In the genomic region with DNA sequence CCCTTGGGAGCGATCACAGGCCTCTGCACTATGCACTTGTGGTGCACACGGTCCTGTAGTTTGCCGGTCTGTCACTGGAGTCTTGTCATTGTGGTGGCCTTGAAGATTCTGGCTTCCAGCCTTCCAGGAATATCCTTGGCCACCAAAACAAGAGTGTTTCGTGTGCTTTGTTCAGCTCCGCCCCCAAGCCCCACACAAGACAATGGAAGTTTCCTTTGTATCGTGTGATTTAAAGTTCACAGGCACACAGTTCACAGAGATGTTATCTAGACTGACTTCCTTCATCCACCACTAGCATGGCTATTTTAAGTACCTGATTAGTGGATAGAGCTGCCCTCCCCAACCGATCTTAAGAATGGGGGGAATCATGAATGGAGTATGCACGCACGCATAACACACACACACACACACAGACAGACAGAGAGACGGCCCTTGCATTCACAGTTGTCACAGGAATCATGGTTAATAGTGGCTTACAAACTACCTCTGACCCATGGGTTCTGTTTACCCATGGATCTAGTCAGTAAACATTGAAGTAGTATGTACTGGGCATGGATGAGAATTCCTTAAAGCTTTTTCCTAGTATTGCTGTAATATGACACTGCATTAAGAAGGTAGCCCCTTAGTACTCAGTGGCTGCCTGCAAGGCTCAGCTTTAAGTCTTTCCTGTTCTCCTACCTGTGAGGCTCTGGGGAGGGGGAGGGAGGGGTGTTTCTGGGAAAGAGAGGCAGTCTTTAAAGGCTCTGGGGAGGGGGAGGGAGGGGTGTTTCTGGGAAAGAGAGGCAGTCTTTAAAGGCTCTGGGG, we compare ENCODE assay signal across 10 mouse cellular contexts.
DNase-seq lines count a peak whose midpoint lies in the region; ATAC-seq lines count a peak whose summit lies in the region.
"Had no signal": no experiment of that assay in that cellular context is flagged by ENCODE, and none has a peak within 500 bp of the region (broad histone marks: within the 10 kb centered on the region; RNA-seq: fewer than 3 reads in every experiment).

No protein-coding gene starts in this region.

- peak; percentile 26 to 33 for DNase-seq in heart, postnatal 10 days
- DNase-seq in kidney, postnatal 36 days: peak; percentile 68
- no peak for DNase-seq in layer of hippocampus, postnatal 10 days (ENCODE audit: low spot score in 2 of 2)
- no peak for DNase-seq in forebrain, embryonic 14.5 days (ENCODE audit: low spot score)
- DNase-seq in cerebellum, postnatal 14 days: no peak
- DNase-seq: gastrocnemius, postnatal 25 days had no signal

- H3K4me2 ChIP-seq in stomach, embryonic 16.5 days (ENCODE audit: low read depth, low read length): no peak overlapping the region
- no peak overlapping the region for H3K4me2 ChIP-seq in forebrain, embryonic 14.5 days (ENCODE audit: low read length)

- peaks cover 2% of the 10 kb centered on the region for H3K36me3 ChIP-seq in megakaryocyte, embryonic 14.5 days (replicated peaks; ENCODE audit: low read length)
- no peaks in the 10 kb centered on the region for H3K36me3 ChIP-seq in stomach, embryonic 16.5 days (ENCODE audit: control insufficient read depth, insufficient read depth, low read length)
- no peaks in the 10 kb centered on the region for H3K36me3 ChIP-seq in forebrain, embryonic 14.5 days (ENCODE audit: control insufficient read depth, insufficient read depth, low read length)

- ATAC-seq in megakaryocyte, adult 5-6 weeks (ENCODE audit: poor library complexity, severe bottlenecking): no peak
- ATAC-seq in stomach, embryonic 16.5 days (ENCODE audit: insufficient read depth, low FRiP score): peak; percentile 77
- ATAC-seq in forebrain, embryonic 14.5 days: no peak

- no peak overlapping the region for H3K9ac ChIP-seq in stomach, embryonic 16.5 days (ENCODE audit: low read length)
- H3K9ac ChIP-seq in forebrain, embryonic 14.5 days (ENCODE audit: low read length): no peak overlapping the region

- peak overlapping the region; percentile 77 for H3K4me3 ChIP-seq in megakaryocyte, embryonic 14.5 days (replicated peaks)
- H3K4me3 ChIP-seq in stomach, embryonic 16.5 days (replicated peaks; ENCODE audit: low read length): no peak overlapping the region
- H3K4me3 ChIP-seq in forebrain, embryonic 14.5 days (ENCODE audit: low read depth, low read length): no peak overlapping the region
- H3K4me3 ChIP-seq: midbrain, embryonic 10.5 days had no signal

- no peaks in the 10 kb centered on the region for H3K27me3 ChIP-seq in megakaryocyte, embryonic 14.5 days (replicated peaks)
- H3K27me3 ChIP-seq in stomach, embryonic 16.5 days (ENCODE audit: control insufficient read depth, insufficient read depth, low read length): no peaks in the 10 kb centered on the region
- 0 out of 2 replicates have a peak, but pooled peaks cover 3% of the 10 kb centered on the region for H3K27me3 ChIP-seq in forebrain, embryonic 14.5 days (replicated peaks; ENCODE audit: control insufficient read depth, insufficient read depth, low read length)

- peak overlapping the region; percentile 30; the same call in 1 of the 2 replicates for H3K27ac ChIP-seq in stomach, embryonic 16.5 days (ENCODE audit: low read length)
- no peak overlapping the region for H3K27ac ChIP-seq in forebrain, embryonic 14.5 days (ENCODE audit: low read depth, low read length)

- intact Hi-C loops in heart, postnatal 10 days (cut with DNase I): loop anchor here (5.0 kb wide), 1 partner anchor 92 kb away; a partner anchor contains a TSS

- H3K9me3 ChIP-seq in megakaryocyte, embryonic 14.5 days: no peaks in the 10 kb centered on the region
- H3K9me3 ChIP-seq in stomach, embryonic 16.5 days (replicated peaks; ENCODE audit: control insufficient read depth, low read length): no peaks in the 10 kb centered on the region
- no peaks in the 10 kb centered on the region for H3K9me3 ChIP-seq in forebrain, embryonic 14.5 days (replicated peaks; ENCODE audit: control insufficient read depth, low read length)
- H3K9me3 ChIP-seq: midbrain, embryonic 10.5 days had no signal

- H3K4me1 ChIP-seq in megakaryocyte, embryonic 14.5 days: peaks cover 45% of the 10 kb centered on the region
- H3K4me1 ChIP-seq in stomach, embryonic 16.5 days (ENCODE audit: control insufficient read depth, insufficient read depth, low read length): peaks cover 24% of the 10 kb centered on the region
- H3K4me1 ChIP-seq in forebrain, embryonic 14.5 days (ENCODE audit: control insufficient read depth, insufficient read depth, low read length): peaks cover 29% of the 10 kb centered on the region

- 57% methylated on average over 10 of the region's 10 CpGs for WGBS in stomach, embryonic 16.5 days
- 48% methylated on average over 10 of the region's 10 CpGs for whole genome bisulfite sequencing in forebrain, embryonic 14.5 days

Comparison
In these comparisons a context has a peak if more than half of its experiments do, and no peak if none do; other contexts are left out.
1. DNase-seq: peak in heart, postnatal 10 days (2 of 2) and kidney, postnatal 36 days (2 of 2); none in layer of hippocampus, postnatal 10 days (0 of 2), forebrain, embryonic 14.5 days (single experiment) and cerebellum, postnatal 14 days (0 of 2).